Mouse (Mus musculus) limb, embryonic 15.5 days (tissue): ENCODE data around the gene Pcgf2. TPM values are rescaled to one million over a fixed set of nuclear protein-coding genes. Genes with fewer than 3 reads are reported as not detected.
"Not testable (repeated sequence)": the region's sequence is repeated elsewhere in the genome, so short reads cannot be mapped to it uniquely, and the experiment has no call there.

ENCODE experiments used
- ATAC-seq: fragments of 200-750 bp; cut with Nextera tagmentation; 2 replicates; pipeline ENCODE4 v1.8.0; 2017; ENCODE audit warnings: low read depth, moderate TSS enrichment; ENCODE audit not compliant: insufficient number of reproducible peaks, low FRiP score, low TSS enrichment
- H3K27ac ChIP-seq: fragments of 300-500 bp; sonication (generic); 2 replicates; pipeline ENCODE4 v1.5.1; 2015; ENCODE audit warnings: moderate library complexity, mild to moderate bottlenecking, inconsistent platforms
- H3K27me3 ChIP-seq: fragments of 300-500 bp; sonication (generic); 2 replicates; pipeline ENCODE4 v1.6.1; 2015; ENCODE audit warnings: inconsistent platforms
- H3K36me3 ChIP-seq: fragments of 300-500 bp; sonication (generic); 2 replicates; pipeline ENCODE4 v1.6.1; 2015; ENCODE audit warnings: inconsistent platforms
- H3K4me1 ChIP-seq: fragments of 300-500 bp; sonication (generic); 2 replicates; pipeline ENCODE4 v1.6.1; 2015; ENCODE audit warnings: inconsistent platforms
- H3K4me2 ChIP-seq: fragments of 300-500 bp; sonication (generic); 2 replicates; pipeline ENCODE4 v1.6.1; 2015; ENCODE audit warnings: mild to moderate bottlenecking, inconsistent platforms
- H3K4me3 ChIP-seq: fragments of 300-500 bp; sonication (generic); 2 replicates; pipeline ENCODE4 v1.5.1; 2015; ENCODE audit warnings: mild to moderate bottlenecking, inconsistent platforms
- H3K9ac ChIP-seq: fragments of 300-500 bp; sonication (generic); 2 replicates; pipeline ENCODE4 v1.6.1; 2015; ENCODE audit warnings: inconsistent platforms
- H3K9me3 ChIP-seq: fragments of 300-500 bp; sonication (generic); 2 replicates; pipeline ENCODE4 v1.6.1; 2016; ENCODE audit warnings: inconsistent platforms
- WGBS: fragments of 180-500 bp; shearing (Covaris S2); methylation state at CpG from one replicate; pipeline ENCODE4 v1.1.7; 2015; 5-methylcytosine and 5-hydroxymethylcytosine counted together
- polyA plus RNA-seq: library from polyadenylated mRNA; unstranded; fragments of >200 nt; fragmentation: Nextera tagmentation; extraction: Ambion mirVana; gene quantifications from 2 replicates; pipeline ENCODE4 v1.2.1, GENCODE M21; 2015

The Pcgf2 gene
- polyA plus RNA-seq, 1 experiment from 2014 or later, result 14.7 TPM

GRCm38 (mm10) chr11:97714784-97715760 is 14.8 kb upstream of the Pcgf2 start:
- H3K27me3 ChIP-seq, result no peaks in the 10 kb centered on the region
- peak overlapping the region; percentile 18; the same call in 1 of the 2 replicates for H3K27ac ChIP-seq
- H3K4me3 ChIP-seq, result no peak overlapping the region
- no peaks in the 10 kb centered on the region for H3K4me1 ChIP-seq
- no peak overlapping the region for H3K9ac ChIP-seq
- H3K9me3 ChIP-seq, result no peaks in the 10 kb centered on the region
- no peak overlapping the region for H3K4me2 ChIP-seq
- H3K36me3 ChIP-seq, result peaks cover 71% of the 10 kb centered on the region
- WGBS, result 83% methylated on average over 14 of the region's 14 CpGs
- 0 out of 2 replicates have a peak, but pooled peaks have one; percentile 27 for ATAC-seq

GRCm38 (mm10) chr11:97714356-97714755 is 14.1 kb upstream of the Pcgf2 start:
- H3K4me3 ChIP-seq, result no peak overlapping the region
- no peaks in the 10 kb centered on the region for H3K4me1 ChIP-seq
- H3K9ac ChIP-seq, result no peak overlapping the region
- ATAC-seq, result 0 out of 2 replicates have a peak, but pooled peaks have one; percentile 8
- WGBS, result 94% methylated on average over 3 of the region's 3 CpGs
- H3K27ac ChIP-seq, result no peak overlapping the region
- no peak overlapping the region for H3K4me2 ChIP-seq
- no peaks in the 10 kb centered on the region for H3K9me3 ChIP-seq
- peaks cover 65% of the 10 kb centered on the region for H3K36me3 ChIP-seq
- no peaks in the 10 kb centered on the region for H3K27me3 ChIP-seq

GRCm38 (mm10) chr11:97713896-97714295 is 13.6 kb upstream of the Pcgf2 start:
- no peak overlapping the region for H3K4me2 ChIP-seq
- H3K9me3 ChIP-seq, result no peaks in the 10 kb centered on the region
- H3K4me3 ChIP-seq, result no peak overlapping the region
- no peak for ATAC-seq
- H3K27ac ChIP-seq, result no peak overlapping the region
- H3K4me1 ChIP-seq, result no peaks in the 10 kb centered on the region
- no peak overlapping the region for H3K9ac ChIP-seq
- 91% methylated on average over 8 of the region's 8 CpGs for WGBS
- H3K27me3 ChIP-seq, result no peaks in the 10 kb centered on the region
- peaks cover 65% of the 10 kb centered on the region for H3K36me3 ChIP-seq

DNA sequence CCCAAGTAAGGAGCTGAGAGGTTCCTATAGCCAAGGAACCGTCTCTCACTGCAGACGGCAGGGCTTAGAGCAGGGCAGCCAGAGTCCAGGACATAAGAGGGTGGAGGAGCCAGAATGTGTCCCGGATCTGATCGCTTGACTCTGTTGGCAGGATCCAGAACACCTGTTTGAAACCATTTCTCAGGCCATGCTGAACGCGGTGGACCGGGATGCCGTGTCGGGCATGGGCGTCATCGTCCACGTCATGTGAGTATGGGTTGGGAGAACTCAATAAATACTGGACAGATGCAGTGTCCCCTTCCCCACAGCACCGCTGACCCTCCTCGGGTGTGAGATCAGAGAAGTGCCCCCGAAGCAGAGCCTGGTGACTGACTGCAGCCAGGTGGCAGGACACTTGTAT is 12.0 kb upstream of the Pcgf2 start:
- WGBS, result 92% methylated on average over 15 of the region's 15 CpGs
- Histone ChIP-seq H3K27ac (no peak overlapping the region), H3K4me3 (no peak overlapping the region), H3K9ac (no peak overlapping the region), H3K27me3 (no peaks in the 10 kb centered on the region), H3K4me1 (no peaks in the 10 kb centered on the region), H3K9me3 (no peaks in the 10 kb centered on the region), H3K36me3 (peaks cover 57% of the 10 kb centered on the region), H3K4me2 (no peak overlapping the region)
- ATAC-seq, result no peak

GRCm38 (mm10) chr11:97711200-97711900 is 11.1 kb upstream of the Pcgf2 start:
- H3K4me2 ChIP-seq, result no peak overlapping the region
- WGBS, result 73% methylated on average over 13 of the region's 13 CpGs
- no peak for ATAC-seq
- peaks cover 62% of the 10 kb centered on the region for H3K36me3 ChIP-seq
- no peaks in the 10 kb centered on the region for H3K27me3 ChIP-seq
- no peaks in the 10 kb centered on the region for H3K9me3 ChIP-seq
- H3K4me3 ChIP-seq, result no peak overlapping the region
- no peaks in the 10 kb centered on the region for H3K4me1 ChIP-seq
- H3K27ac ChIP-seq, result 0 out of 2 replicates have a peak overlapping the region, but pooled peaks have one; percentile 4
- no peak overlapping the region for H3K9ac ChIP-seq

DNA sequence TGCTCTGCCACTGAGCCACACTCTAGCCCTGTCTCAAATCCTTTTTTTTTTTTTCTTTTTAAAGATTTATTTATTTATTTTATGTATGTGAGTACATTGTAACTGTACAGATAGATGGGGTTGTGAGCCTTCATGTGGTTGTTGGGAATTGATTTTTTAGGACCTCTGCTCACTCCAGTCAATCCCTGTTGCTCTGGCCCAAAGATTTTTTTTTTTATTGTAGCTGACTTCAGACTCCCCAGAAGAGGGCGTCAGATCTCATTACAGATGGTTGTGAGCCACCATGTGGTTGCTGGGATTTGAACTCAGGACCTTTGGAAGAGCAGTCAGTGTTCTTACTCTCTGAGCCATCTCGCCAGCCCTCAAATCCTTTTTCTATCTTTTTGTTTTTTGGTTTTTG is 9.8 kb upstream of the Pcgf2 start:
- WGBS, result 73% methylated on average over 2 of the region's 2 CpGs
- not testable (repeated sequence) for H3K4me3 ChIP-seq, H3K9ac ChIP-seq, H3K27ac ChIP-seq, ATAC-seq, H3K4me1 ChIP-seq, H3K4me2 ChIP-seq, H3K9me3 ChIP-seq, H3K27me3 ChIP-seq
- H3K36me3 ChIP-seq, result peaks cover 62% of the 10 kb centered on the region

GRCm38 (mm10) chr11:97703039-97703826 is 2.9 kb upstream of the Pcgf2 start, which contains the start of gene Psmb3:
TSS of gene Psmb3 (plus strand) at chr11:97703399.
- Histone ChIP-seq H3K27ac (peak within 1 kb of the TSS; percentile 89), H3K4me3 (peak within 1 kb of the TSS; percentile 90), H3K4me1 (peaks cover 27% of the 10 kb centered on the region), H3K27me3 (no peaks in the 10 kb centered on the region), H3K36me3 (peaks cover 26% of the 10 kb centered on the region), H3K9ac (peak within 1 kb of the TSS; percentile 64), H3K9me3 (no peaks in the 10 kb centered on the region), H3K4me2 (peak within 1 kb of the TSS; percentile 83)
- under 1% methylated on average over 35 of the region's 35 CpGs for whole genome bisulfite sequencing
- ATAC-seq, result peak; percentile 89

- no peak for ATAC-seq
- Histone ChIP-seq H3K4me1 (peaks cover 35% of the 10 kb centered on the region), H3K9me3 (no peaks in the 10 kb centered on the region), H3K4me2 (peak overlapping the region; percentile 83), H3K36me3 (peaks cover 21% of the 10 kb centered on the region), H3K27me3 (no peaks in the 10 kb centered on the region), H3K4me3 (peak overlapping the region; percentile 90), H3K27ac (peak overlapping the region; percentile 89), H3K9ac (peak overlapping the region; percentile 48)
- WGBS, result under 1% methylated on average over 24 of the region's 24 CpGs
These were observed 2.1 kb upstream of the Pcgf2 start for GRCm38 (mm10) chr11:97702393-97702745.

DNA sequence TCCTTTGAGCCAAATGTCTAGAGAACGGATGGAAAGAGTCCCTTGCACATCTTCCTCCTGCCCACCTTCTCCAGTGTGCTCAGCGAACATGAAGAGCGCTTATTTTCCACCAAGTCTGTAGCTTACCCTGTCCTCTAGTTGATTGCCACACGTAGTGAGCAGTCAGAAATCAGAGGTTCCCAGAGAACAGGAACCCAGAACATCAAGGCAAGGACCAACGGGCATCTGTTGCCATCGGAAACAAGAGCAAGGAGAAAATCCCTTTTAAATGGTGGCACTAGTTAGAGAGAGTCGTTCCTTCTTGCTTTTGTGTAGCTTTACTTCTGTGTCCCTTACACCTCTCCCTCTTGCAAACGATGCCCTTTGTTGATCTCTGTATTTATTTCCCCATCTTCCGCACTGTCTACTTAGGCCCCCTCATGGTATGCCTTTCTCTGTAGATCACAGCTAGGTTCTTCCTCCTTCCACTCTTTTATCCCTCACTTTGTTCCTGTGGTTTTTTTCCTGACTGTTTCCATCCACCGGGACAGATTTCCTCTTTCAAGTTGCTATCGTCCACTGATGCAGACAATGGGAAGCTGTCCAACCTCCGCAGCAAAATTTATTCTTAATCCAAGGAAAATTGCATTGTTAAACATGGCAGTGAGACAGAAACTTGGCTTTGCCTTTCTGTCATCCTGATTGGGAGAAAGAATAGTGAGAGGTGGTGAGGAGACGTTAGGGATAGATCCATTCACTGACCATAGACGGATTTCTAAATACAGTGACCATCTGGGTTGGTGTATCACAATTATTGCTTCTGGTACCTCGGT is 1.5 kb upstream of the Pcgf2 start:
- H3K4me1 ChIP-seq, result peaks cover 41% of the 10 kb centered on the region
- H3K4me3 ChIP-seq, result peak overlapping the region; percentile 90
- H3K4me2 ChIP-seq, result peak overlapping the region; percentile 83
- ATAC-seq, result no peak
- H3K9ac ChIP-seq, result 0 out of 2 replicates have a peak overlapping the region, but pooled peaks have one; percentile 48
- peaks cover 15% of the 10 kb centered on the region for H3K36me3 ChIP-seq
- H3K27ac ChIP-seq, result peak overlapping the region; percentile 89; the same call in 1 of the 2 replicates
- 54% methylated on average over 15 of the region's 15 CpGs for WGBS
- no peaks in the 10 kb centered on the region for H3K9me3 ChIP-seq
- no peaks in the 10 kb centered on the region for H3K27me3 ChIP-seq

- H3K9ac ChIP-seq, result peak overlapping the region; percentile 82
- peak overlapping the region; percentile 98 for H3K27ac ChIP-seq
- 17% methylated on average over 30 of the region's 30 CpGs for WGBS
- no peaks in the 10 kb centered on the region for H3K27me3 ChIP-seq
- peaks cover 49% of the 10 kb centered on the region for H3K4me1 ChIP-seq
- no peak for ATAC-seq
- H3K4me2 ChIP-seq, result peak overlapping the region; percentile 83
- H3K9me3 ChIP-seq, result no peaks in the 10 kb centered on the region
- H3K36me3 ChIP-seq, result peaks cover 6% of the 10 kb centered on the region
- peak overlapping the region; percentile 90 for H3K4me3 ChIP-seq
These were observed 666 bp upstream of the Pcgf2 start for GRCm38 (mm10) chr11:97700746-97701580.
